Mouse (Mus musculus) lung, embryonic 14.5 days (tissue): ENCODE data around the gene Nipsnap1. TPM values are rescaled to one million over a fixed set of nuclear protein-coding genes. Genes with fewer than 3 reads are reported as not detected.

ENCODE experiments used
- ATAC-seq: fragments of 200-750 bp; cut with Nextera tagmentation; 2 replicates; pipeline ENCODE4 v1.8.0; 2017; ENCODE audit warnings: mild to moderate bottlenecking, moderate TSS enrichment, moderate library complexity; ENCODE audit not compliant: insufficient read depth
- DNase-seq: peaks from one replicate; pipeline ENCODE4 v3.0.0-alpha.2; 2015
- H3K27ac ChIP-seq: fragments of 300-500 bp; sonication (generic); 2 replicates; pipeline ENCODE4 v1.5.1; 2014; ENCODE audit warnings: low read depth, mild to moderate bottlenecking, moderate library complexity
- H3K27me3 ChIP-seq: fragments of 300-500 bp; sonication (generic); 2 replicates; pipeline ENCODE4 v1.6.1; 2014; ENCODE audit warnings: low read length, control low read depth; ENCODE audit not compliant: insufficient read depth
- H3K36me3 ChIP-seq: fragments of 300-500 bp; sonication (generic); 2 replicates; pipeline ENCODE4 v1.6.1; 2014; ENCODE audit warnings: control low read depth; ENCODE audit not compliant: insufficient read depth
- H3K4me1 ChIP-seq: fragments of 300-500 bp; sonication (generic); 2 replicates; pipeline ENCODE4 v1.6.1; 2014; ENCODE audit warnings: antibody characterized with exemption, control low read depth; ENCODE audit not compliant: insufficient read depth
- H3K4me2 ChIP-seq: fragments of 300-500 bp; sonication (generic); 2 replicates; pipeline ENCODE4 v1.6.1; 2014; ENCODE audit warnings: mild to moderate bottlenecking
- H3K4me3 ChIP-seq: fragments of 300-500 bp; sonication (generic); 2 replicates; pipeline ENCODE4 v1.5.1; 2014; ENCODE audit warnings: low read depth, low read length
- H3K9ac ChIP-seq: fragments of 300-500 bp; sonication (generic); 2 replicates; pipeline ENCODE4 v1.6.1; 2014
- H3K9me3 ChIP-seq: fragments of 300-500 bp; sonication (generic); 2 replicates; pipeline ENCODE4 v1.6.1; 2016; ENCODE audit warnings: low read depth, low read length, control low read depth
- CTCF ChIP-seq: IDR thresholded peaks from 2 replicates; pipeline ENCODE4 v1.5.1; 2016; ENCODE audit warnings: antibody characterized with exemption, low read depth
- WGBS: fragments of 180-500 bp; shearing (Covaris S2); extraction: QIAGEN DNeasy Blood & Tissue Kit; methylation state at CpG from one replicate; pipeline ENCODE4 v1.1.7; 2014; 5-methylcytosine and 5-hydroxymethylcytosine counted together
- polyA plus RNA-seq: library from polyadenylated mRNA; unstranded; fragments of >200 nt; fragmentation: Nextera tagmentation; extraction: Ambion mirVana; gene quantifications from 2 replicates; pipeline ENCODE4 v1.2.1, GENCODE M21; 2014

The Nipsnap1 gene
- polyA plus RNA-seq, 1 experiment from 2014 or later = 32.0 TPM

DNA sequence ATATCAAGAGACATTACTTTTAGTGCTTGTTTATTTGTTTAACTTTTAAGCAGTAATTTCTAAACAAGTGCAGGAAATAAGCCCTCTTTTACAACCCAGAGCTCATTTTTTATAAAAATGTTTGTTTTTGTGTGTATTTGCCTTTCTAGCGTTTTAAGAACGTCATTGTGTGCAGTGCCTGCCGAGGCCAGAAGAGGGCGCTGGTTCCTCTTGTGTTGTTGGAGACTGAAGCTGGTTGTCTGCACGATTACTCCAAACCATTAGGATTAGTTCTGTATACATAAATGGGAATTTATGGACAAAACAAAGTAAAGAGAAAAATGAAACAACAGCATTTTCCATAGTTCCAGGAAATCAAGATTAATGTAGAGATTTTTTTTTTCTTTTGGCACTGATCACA is 26.7 kb downstream of the Nipsnap1 start:
- Histone ChIP-seq H3K4me3 (no peak overlapping the region), H3K36me3 (peaks cover 47% of the 10 kb centered on the region), H3K9ac (no peak overlapping the region), H3K27ac (no peak overlapping the region), H3K27me3 (no peaks in the 10 kb centered on the region), H3K4me2 (no peak overlapping the region), H3K4me1 (peaks cover 5% of the 10 kb centered on the region; the same call in 1 of the 2 replicates), H3K9me3 (no peaks in the 10 kb centered on the region)
- WGBS = 70% methylated on average over 5 of the region's 5 CpGs
- TF ChIP-seq CTCF = peak; percentile 52
- no peak for ATAC-seq
- peak; percentile 22 for DNase-seq

DNA sequence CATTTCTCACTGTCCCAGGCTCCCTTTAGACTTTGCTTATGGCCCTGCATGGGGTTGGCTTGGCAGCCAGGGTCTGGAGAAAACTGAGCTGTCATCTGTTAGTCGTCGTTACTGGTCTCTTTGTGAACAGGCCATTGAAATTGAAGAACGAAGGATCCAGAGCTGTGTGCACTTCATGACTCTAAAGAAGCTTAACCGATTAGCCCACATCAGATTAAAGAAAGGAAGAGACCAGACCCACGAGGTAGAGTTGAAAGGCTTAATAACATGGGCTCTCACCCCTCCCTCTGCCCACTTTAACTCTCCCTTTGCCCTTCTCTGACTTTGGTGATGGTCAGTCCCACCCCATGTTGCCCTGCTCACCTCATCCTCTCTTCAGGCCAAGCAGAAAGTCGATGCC is 28.2 kb downstream of the Nipsnap1 start:
- no peaks in the 10 kb centered on the region for H3K9me3 ChIP-seq
- no peak overlapping the region for H3K4me3 ChIP-seq
- no peaks in the 10 kb centered on the region for H3K4me1 ChIP-seq
- DNase-seq = no peak
- H3K27ac ChIP-seq = no peak overlapping the region
- no peaks in the 10 kb centered on the region for H3K27me3 ChIP-seq
- no peak overlapping the region for H3K4me2 ChIP-seq
- H3K9ac ChIP-seq = no peak overlapping the region
- peaks cover 55% of the 10 kb centered on the region for H3K36me3 ChIP-seq
- no peak for ATAC-seq
- TF ChIP-seq CTCF = no peak
- 88% methylated on average over 6 of the region's 6 CpGs for whole genome bisulfite sequencing

DNA sequence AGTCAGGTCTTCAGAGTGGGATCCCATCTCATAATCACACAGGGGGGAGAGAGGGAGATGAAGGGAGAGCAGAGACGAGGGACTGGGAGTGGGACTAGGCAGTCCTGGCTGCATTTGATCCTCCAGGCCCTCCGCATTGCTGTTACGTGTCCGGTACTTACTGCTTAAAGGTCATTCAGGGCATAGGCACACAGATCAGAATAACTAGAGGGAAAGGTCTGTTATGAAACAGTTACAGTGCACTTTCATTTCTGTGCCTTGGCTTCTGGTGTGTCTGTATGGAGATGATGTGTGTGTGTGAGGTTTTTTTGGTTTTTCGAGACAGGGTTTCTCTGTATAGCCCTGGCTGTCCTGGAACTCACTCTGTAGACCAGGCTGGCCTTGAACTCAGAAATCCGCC is 32.5 kb downstream of the Nipsnap1 start:
- Histone ChIP-seq H3K4me3 (no peak overlapping the region), H3K27me3 (no peaks in the 10 kb centered on the region), H3K9me3 (no peaks in the 10 kb centered on the region), H3K4me2 (no peak overlapping the region), H3K36me3 (peaks cover 61% of the 10 kb centered on the region), H3K4me1 (no peaks in the 10 kb centered on the region), H3K9ac (no peak overlapping the region), H3K27ac (no peak overlapping the region)
- no peak for ATAC-seq
- no peak for DNase-seq
- 88% methylated on average over 6 of the region's 6 CpGs for WGBS
- TF ChIP-seq CTCF = no peak

DNA sequence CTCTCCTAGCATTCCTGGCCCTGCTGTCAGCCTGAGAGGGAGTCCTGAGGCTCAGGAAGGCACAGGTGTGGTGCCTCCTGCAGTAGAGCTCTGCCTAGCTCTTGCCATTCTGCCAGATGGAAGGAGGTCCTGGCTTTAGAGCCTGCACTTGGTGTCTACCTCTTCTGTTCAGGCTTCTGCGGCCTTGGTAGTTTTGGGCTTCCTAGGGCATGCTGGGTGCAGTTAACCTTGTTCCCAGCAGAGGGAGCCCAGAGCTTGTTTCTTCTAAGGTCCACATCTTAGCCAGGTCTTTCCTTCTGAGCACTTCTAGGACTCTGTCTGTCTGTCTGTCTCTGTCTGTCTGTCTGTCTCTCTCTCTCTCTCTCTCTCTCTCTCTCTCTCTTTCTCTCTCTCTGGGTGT is 42.3 kb downstream of the Nipsnap1 start:
- H3K4me1 ChIP-seq = no peaks in the 10 kb centered on the region
- WGBS = 38% methylated on average over 1 of the region's 1 CpGs

DNA sequence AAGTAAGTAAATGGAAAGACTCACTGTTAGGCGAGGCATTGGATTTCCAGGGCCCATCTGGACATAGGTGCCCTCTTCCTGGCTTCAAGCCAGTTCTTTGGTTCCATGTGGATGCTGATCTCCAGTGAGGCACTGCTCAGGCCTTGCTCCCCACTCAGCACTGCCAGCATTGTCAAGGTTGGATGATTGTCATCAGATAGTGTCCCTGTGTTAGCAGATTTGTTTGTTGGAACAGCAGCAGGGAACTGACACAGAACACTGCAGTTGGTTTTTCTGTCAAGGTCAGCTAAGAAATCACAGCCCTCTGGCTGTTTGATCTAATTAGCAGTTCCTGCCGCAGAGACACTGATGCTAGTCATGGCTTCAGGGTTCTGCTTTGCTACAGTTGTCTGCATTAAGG is 47.5 kb downstream of the Nipsnap1 start:
- H3K36me3 ChIP-seq = peaks cover 88% of the 10 kb centered on the region
- no peak overlapping the region for H3K27ac ChIP-seq
- no peak overlapping the region for H3K9ac ChIP-seq
- DNase-seq = no peak
- TF ChIP-seq CTCF = no peak
- H3K4me2 ChIP-seq = no peak overlapping the region
- H3K4me3 ChIP-seq = no peak overlapping the region
- no peaks in the 10 kb centered on the region for H3K27me3 ChIP-seq
- 75% methylated on average over 2 of the region's 2 CpGs for WGBS
- H3K4me1 ChIP-seq = no peaks in the 10 kb centered on the region
- no peak for ATAC-seq
- H3K9me3 ChIP-seq = no peaks in the 10 kb centered on the region

More for the DNA sequence above, 42.3 kb downstream of the Nipsnap1 start:
- DNase-seq = peak; percentile 84
- no peak overlapping the region for H3K4me2 ChIP-seq
- H3K27ac ChIP-seq = no peak overlapping the region
- no peaks in the 10 kb centered on the region for H3K9me3 ChIP-seq
- peaks cover 82% of the 10 kb centered on the region for H3K36me3 ChIP-seq
- H3K4me3 ChIP-seq = no peak overlapping the region
- H3K27me3 ChIP-seq = no peaks in the 10 kb centered on the region
- no peak for ATAC-seq
- no peak overlapping the region for H3K9ac ChIP-seq
- TF ChIP-seq CTCF = peak; percentile 85

DNA sequence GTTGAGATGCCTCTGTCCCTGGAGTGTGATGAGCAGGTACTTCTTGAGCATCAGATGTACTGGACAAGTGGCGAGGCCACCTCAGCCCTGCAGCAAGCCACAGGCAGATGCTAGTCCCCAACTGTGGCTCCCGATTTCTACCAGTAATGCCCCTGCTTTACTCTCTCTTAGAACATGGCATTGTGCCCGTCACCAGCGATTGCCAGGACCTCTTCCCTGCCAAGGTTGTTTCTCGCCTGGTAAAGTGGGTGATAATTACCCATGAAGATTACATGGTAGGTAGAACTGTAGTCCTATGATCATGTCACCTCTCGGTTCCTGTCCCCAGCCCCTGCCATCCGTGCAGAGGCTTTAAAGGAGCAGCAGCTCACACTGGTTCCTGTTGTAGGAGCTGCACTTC is 48.0 kb downstream of the Nipsnap1 start:
- no peak for TF ChIP-seq CTCF
- H3K36me3 ChIP-seq = peaks cover 92% of the 10 kb centered on the region

DNA sequence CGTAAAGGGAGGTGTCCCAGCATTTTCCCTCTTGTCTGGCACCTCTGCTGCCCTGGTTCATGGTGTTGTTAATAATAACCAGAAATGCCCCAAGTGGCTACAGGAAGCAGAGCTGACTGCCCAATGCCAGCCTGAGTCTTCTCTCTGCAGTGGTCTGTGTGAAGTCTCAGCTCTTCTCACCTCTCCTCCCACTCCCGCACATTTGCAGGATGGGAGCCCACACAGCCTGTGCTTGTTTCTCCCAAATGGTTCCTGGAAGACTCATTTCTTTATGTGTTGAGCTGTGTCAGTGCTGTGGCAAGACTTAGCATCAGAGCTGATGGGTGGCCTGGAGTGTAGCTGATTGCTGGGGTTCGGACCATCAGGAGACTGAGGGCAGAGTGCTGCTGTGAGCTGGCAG is 53.5 kb downstream of the Nipsnap1 start:
- Histone ChIP-seq H3K4me1 (no peaks in the 10 kb centered on the region), H3K27me3 (no peaks in the 10 kb centered on the region), H3K27ac (no peak overlapping the region), H3K36me3 (peaks cover 70% of the 10 kb centered on the region), H3K9ac (no peak overlapping the region), H3K9me3 (no peaks in the 10 kb centered on the region), H3K4me2 (no peak overlapping the region), H3K4me3 (no peak overlapping the region)
- WGBS = 89% methylated on average over 3 of the region's 3 CpGs
- TF ChIP-seq CTCF = no peak
- DNase-seq (no peak), ATAC-seq (no peak)

More for the DNA sequence above, 48.0 kb downstream of the Nipsnap1 start:
- Histone ChIP-seq H3K27ac (no peak overlapping the region), H3K9me3 (no peaks in the 10 kb centered on the region), H3K4me3 (no peak overlapping the region), H3K4me2 (no peak overlapping the region), H3K27me3 (no peaks in the 10 kb centered on the region), H3K4me1 (no peaks in the 10 kb centered on the region), H3K9ac (no peak overlapping the region)
- ATAC-seq (no peak), DNase-seq (no peak)
- WGBS = 81% methylated on average over 7 of the region's 7 CpGs
